Mouse (Mus musculus): ENCODE data around the gene Olfr632.
"Not testable (repeated sequence)": the region's sequence is repeated elsewhere in the genome, so short reads cannot be mapped to it uniquely, and the experiment has no call there.

Gene Olfr632

DNA sequence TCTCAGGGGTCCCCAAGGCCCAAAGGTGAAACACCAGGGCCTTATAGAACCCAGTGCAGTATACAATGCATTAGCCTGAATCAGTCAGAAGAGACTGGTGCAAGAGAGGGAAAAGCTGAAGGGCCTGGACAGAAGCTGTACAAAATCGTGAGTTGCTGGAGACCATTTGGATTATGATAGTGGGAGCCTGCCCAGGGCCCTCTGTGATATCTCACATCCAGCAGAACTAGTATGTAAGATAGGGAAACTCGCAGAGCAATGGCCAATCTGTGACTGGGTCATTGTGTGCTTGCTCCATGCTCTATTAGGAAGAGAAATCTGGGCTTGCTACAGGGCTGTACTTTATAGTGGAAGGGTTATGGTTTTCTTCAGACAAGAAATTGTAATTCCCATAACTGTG is at the start of gene Olfr632:
Gene Olfr632 (plus strand): TSS at position 84 of the 400 bp plus-strand sequence.
- DNase-seq: no peak

DNA sequence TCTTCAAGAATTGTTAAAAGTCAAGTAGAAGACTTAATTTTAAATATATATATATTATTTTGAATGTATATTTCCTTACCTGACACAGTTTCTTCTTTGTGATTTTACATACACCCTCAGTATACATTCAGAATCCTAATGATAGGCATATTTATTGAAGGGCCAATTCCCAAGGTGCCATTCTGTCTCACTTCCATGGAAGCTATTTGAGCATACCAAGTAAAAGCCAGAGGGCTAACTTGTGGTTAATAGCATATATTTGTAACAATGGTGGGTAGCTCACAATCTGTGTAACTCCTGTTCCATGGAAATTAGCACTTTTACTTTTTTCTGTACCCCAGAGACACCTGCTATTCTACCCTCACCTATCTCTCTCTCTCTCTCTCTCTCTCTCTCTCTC is 48.0 kb upstream of the Olfr632 start, which contains the start of gene Olfr66:
Gene Olfr66 (minus strand): TSS at position 101 of the 400 bp plus-strand sequence.
- DNase-seq: no peak

DNA sequence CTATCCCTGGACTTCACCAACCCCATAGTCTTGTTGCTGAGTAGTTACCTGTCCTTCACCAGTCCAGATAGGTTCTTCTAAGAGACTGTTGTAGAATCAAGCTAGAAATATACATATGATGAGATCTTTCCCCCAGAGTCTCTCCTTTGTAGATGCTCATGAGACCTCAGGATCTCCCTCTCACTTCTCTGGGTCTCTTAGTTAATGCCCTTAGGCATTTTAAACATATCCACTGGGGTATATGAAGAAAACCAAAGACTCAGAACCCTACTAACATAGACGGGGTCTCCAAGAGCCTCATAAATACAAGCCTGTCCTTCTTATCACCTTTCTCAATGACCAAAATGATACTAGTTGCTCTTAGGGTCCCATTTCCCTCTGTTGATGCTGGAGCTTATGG is 39.8 kb upstream of the Olfr632 start, which contains the start of gene Olfr64:
Gene Olfr64 (minus strand): TSS at position 101 of the 400 bp plus-strand sequence.
- DNase-seq: no peak

DNA sequence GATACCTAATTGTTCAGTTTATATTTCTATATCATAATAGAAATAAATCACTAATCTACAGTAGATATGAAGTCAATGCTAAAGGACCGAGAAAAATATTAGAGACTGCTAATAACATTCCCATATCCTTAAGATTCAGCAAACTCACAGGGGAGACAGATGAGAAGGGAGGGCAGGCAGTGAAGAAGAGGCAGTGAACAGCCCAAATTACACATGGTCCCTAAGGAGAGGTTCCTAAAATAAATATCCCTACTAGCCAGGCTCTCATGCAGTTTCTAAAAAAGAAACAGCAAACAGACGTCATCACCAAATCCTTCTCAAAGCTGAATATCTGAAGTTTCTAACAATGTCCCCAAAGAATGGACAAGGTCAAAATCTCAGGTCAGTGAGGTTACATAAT is 31.0 kb upstream of the Olfr632 start, which contains the start of gene Olfr65:
Gene Olfr65 (plus strand): TSS at position 301 of the 400 bp plus-strand sequence.
- DNase-seq: no peak

DNA sequence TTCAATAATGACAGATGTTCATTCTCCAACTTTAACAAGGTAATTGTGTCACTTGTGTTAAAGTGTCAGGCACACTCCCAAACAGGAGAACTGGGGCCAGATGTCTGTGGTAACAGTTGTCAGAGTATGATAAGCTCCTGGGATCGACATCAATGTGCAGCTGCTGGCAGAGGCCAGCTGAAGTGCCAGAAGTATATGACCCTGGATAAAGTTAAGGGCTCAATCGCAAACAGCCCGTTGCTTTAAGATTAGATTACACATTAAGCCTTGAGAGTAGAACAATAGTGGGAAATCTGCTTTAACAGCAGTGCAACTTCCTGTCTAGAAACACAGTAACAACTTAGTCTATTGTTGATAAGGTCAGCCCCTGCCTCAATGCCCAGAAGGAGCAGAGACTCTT is 24.1 kb upstream of the Olfr632 start:
- DNase-seq: no peak

DNA sequence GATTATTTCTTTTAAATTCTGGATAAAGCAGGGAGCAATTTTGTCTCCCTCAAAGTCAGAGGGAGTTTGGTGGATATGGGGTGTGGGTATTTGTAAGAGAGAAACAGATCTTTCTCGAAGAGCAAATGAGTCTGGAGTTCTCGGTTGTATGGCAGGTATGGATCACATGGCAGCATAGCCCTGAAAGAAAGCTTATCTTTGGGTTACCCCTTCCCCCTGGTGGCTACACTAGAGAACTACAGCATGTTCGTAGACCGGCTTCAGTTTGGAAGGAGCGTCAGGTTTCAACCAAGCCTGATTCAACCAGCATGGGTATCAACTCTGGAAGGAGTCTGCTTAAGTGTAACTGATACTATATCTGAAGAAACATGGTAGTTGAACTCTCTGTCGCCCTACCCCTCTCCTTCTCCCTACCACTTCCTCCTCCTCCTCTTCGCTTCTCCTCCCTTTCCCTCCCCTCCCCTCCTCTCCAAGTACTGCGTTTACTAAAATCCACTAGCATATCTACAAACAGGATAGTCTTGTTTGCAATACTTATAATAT is 21.1 kb upstream of the Olfr632 start:
- DNase-seq: peak; percentile 3

DNA sequence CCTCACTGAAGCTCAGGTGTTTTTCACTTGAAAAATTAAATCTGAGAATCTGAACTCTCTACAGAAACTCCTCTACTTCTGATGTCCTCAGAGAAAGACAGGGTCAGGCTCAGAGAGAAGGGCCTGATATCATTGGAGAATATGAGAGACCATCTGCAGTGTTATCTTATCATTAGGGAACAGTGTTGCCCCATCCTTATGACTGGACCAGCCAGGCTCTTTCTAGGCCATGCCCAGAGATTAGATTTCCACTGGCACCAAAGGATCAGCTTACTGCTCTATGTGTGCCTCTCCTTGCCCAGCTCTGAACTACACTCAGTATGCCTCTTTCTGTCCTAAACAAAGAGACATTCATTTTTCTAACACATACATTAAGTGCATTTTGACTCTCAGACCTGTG is 18.8 kb upstream of the Olfr632 start:
- no peak for DNase-seq

DNA sequence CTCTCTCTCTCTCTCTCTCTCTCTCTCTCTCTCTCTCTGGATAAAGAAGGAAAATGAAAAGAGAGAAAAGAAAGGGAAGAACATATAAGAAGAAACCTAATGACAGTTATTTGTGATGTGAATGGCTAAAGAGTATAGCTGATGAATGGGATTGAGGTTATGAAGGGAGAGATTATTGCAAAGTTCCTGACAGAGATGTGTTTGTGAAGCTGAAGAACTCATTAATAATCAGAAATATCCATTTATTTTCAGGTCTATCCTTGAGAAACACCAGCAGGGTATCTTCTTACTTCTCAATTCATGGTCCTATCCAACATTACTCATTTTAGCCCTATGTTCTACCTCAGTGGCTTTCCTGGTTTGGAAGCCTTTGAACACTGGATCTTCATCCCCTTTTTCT is 5.6 kb upstream of the Olfr632 start, which contains the start of gene Olfr631:
Gene Olfr631 (plus strand): TSS at position 301 of the 400 bp plus-strand sequence.
- no peak for DNase-seq

DNA sequence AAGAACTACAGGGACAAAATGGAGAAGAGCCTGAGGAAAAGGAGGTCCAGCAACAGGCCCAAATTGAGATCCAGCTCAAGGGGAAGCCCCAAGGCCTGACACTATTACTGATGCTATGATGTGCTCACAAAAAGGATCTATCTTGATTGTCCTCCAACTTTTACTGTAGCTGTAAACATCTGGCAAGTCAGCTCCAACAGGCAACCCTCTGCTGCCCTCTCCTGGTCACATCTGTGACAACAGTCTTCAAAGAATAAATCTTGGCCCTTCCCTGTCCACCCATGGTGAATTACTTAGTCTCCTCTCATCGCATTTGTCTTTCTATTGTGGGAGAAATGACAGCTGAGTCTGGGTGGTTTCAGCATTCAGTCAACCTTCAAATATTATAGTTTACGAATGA is 8.6 kb downstream of the Olfr632 start:
- peak; percentile 59 for DNase-seq

DNA sequence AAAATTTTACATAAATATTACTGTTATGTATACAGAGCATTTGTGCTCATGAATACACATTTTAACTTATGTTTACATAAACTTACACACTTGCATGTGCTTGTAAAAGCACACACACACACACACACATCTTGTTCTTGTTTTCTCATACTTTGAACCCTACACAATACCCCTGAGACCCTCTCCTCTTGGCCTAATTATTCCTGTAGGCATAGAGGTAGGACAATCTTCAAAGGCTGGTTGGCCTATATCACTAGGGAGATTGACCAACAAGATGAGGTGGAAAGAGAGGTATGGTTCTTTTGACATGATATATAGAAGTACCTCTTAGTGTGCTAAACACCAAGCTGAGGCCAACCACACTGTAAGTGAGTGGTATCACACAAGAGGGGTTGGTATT is 10.0 kb downstream of the Olfr632 start, which contains the start of gene Olfr633:
Gene Olfr633 (plus strand): TSS at position 301 of the 400 bp plus-strand sequence.
- no peak for DNase-seq

DNA sequence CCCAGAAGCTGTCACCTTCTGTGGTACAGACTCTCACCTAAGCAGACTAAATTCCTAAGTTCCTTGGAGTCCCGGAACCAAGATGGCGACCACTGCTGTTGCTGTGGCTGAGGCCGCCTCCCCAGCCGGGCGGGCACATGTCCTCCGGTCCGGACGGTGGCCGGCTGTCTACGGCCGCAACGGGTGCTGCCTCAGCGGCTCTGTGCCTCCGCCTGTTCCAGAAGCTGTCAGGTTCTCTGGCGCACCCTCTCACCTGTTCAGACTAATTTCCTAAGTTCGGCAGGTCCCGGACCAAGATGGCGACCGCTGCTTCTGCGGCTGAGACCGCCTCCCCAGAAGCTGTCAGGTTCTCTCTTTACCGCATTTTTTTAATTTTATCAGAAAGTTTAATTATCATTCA is 32.7 kb downstream of the Olfr632 start:
- not testable (repeated sequence) for DNase-seq

DNA sequence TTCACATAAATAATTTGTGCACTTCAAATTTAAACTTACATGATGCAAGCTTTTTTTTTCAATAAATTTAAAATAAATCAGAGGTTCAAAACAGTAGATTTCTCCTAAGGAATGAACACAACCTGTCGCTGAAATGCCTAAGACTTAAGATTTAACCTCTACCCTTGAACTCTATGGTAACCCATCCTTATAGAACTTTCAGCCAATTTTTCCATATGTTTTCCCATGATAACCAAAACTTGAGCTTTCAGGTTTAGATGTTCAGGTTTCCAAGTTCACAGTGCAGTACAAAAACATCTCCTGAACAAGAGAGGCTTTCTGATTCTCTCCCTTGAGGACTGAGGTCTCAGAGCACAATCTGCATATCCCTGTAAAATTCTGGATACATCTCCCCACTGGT is 36.7 kb downstream of the Olfr632 start, which contains the start of gene Olfr635:
Gene Olfr635 (plus strand): TSS at position 301 of the 400 bp plus-strand sequence.
- no peak for DNase-seq

DNA sequence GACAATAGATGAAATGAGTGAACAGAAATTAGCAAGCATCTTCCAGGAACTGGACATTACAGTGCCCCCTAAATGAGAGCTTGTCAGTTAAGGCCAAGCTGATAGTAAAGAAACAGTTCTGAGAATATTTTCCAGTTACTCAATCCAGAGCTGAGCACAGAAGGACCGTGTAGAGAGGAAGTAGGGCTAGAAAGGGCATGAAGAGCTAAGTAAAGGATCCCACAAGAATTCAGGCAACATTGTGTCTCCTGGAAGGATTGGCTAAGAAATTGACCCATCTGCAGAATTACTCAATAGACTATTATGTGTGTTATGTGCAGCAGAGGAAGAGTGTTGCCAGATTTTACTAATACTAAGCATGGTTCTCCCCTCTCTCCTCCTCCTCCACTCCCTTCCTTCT is 37.6 kb downstream of the Olfr632 start:
- DNase-seq: no peak

Measured in retina, postnatal 1 day (tissue).